Mouse (Mus musculus) forebrain, postnatal 0 days (tissue): ENCODE data around the gene Fbn1. TPM values are rescaled to one million over a fixed set of nuclear protein-coding genes. Genes with fewer than 3 reads are reported as not detected.

Source experiments
- ATAC-seq: fragments of 200-750 bp; cut with Nextera tagmentation; 2 replicates; pipeline ENCODE4 v1.8.0; 2017; ENCODE audit warnings: mild to moderate bottlenecking, moderate library complexity
- DNase-seq: peaks from one replicate; pipeline ENCODE4 v3.0.0-alpha.2; 2015
- H3K27ac ChIP-seq: fragments of 300-500 bp; sonication (generic); 2 replicates; pipeline ENCODE4 v1.5.1; 2014; ENCODE audit warnings: low read depth, mild to moderate bottlenecking, antibody characterized with exemption, low read length, moderate library complexity, mixed read lengths
- H3K27me3 ChIP-seq: fragments of 300-500 bp; sonication (generic); 2 replicates; pipeline ENCODE4 v1.6.1; 2014; ENCODE audit warnings: mild to moderate bottlenecking, low read length, mixed read lengths; ENCODE audit not compliant: insufficient read depth
- H3K36me3 ChIP-seq: fragments of 300-500 bp; sonication (generic); 2 replicates; pipeline ENCODE4 v1.6.1; 2014; ENCODE audit warnings: mild to moderate bottlenecking, moderate library complexity; ENCODE audit not compliant: insufficient read depth
- H3K4me1 ChIP-seq: fragments of 300-500 bp; sonication (generic); 2 replicates; pipeline ENCODE4 v1.6.1; 2014; ENCODE audit warnings: antibody characterized with exemption; ENCODE audit not compliant: insufficient read depth
- H3K4me2 ChIP-seq: fragments of 300-500 bp; sonication (generic); 2 replicates; pipeline ENCODE4 v1.6.1; 2014; ENCODE audit warnings: low read depth, mild to moderate bottlenecking, moderate library complexity
- H3K4me3 ChIP-seq: fragments of 300-500 bp; sonication (generic); 2 replicates; pipeline ENCODE4 v1.5.1; 2014; ENCODE audit warnings: low read depth, low read length, mixed read lengths
- H3K9ac ChIP-seq: fragments of 300-500 bp; sonication (generic); 2 replicates; pipeline ENCODE4 v1.6.1; 2014; ENCODE audit warnings: mild to moderate bottlenecking
- H3K9me3 ChIP-seq: fragments of 300-500 bp; sonication (generic); 2 replicates; pipeline ENCODE4 v1.6.1; 2016; ENCODE audit warnings: low read length
- CTCF ChIP-seq: sonication (generic); IDR thresholded peaks from 2 replicates; pipeline ENCODE4 v1.5.1; 2016; ENCODE audit warnings: antibody characterized with exemption, control low read depth, low read depth
- WGBS: fragments of 180-500 bp; shearing (Covaris S2); extraction: QIAGEN DNeasy Blood & Tissue Kit; methylation state at CpG from one replicate; pipeline ENCODE4 v1.1.7; 2014; 5-methylcytosine and 5-hydroxymethylcytosine counted together
- polyA plus RNA-seq: library from polyadenylated mRNA; unstranded; fragments of >200 nt; fragmentation: Nextera tagmentation; extraction: Ambion mirVana; gene quantifications from 2 replicates; pipeline ENCODE4 v1.2.1, GENCODE M21; 2015
- total RNA-seq: library from RNA; depleted of rRNA; stranded (reverse); fragments of >200 nt; gene quantifications from 2 replicates; pipeline ENCODE4 v1.2.3, GENCODE M21; 2014

Fbn1 gene
- total and polyA plus RNA-seq, 2 experiments from 2014 or later = 1.7 to 16.7 TPM

- WGBS = 81% methylated on average over 15 of the region's 15 CpGs
- no peak overlapping the region for H3K4me3 ChIP-seq
- H3K4me2 ChIP-seq = no peak overlapping the region
- H3K9ac ChIP-seq = no peak overlapping the region
- no peak overlapping the region for H3K27ac ChIP-seq
- DNase-seq (no peak), ATAC-seq (no peak)
- no peak for TF ChIP-seq CTCF
- no peaks in the 10 kb centered on the region for H3K9me3 ChIP-seq
- no peaks in the 10 kb centered on the region for H3K4me1 ChIP-seq
- no peaks in the 10 kb centered on the region for H3K27me3 ChIP-seq
- H3K36me3 ChIP-seq = peaks cover 3% of the 10 kb centered on the region; the same call in 1 of the 2 replicates
Observed at GRCm38 (mm10) chr2:125492050-125492900, 15.5 kb downstream of the Fbn1 start.

DNA sequence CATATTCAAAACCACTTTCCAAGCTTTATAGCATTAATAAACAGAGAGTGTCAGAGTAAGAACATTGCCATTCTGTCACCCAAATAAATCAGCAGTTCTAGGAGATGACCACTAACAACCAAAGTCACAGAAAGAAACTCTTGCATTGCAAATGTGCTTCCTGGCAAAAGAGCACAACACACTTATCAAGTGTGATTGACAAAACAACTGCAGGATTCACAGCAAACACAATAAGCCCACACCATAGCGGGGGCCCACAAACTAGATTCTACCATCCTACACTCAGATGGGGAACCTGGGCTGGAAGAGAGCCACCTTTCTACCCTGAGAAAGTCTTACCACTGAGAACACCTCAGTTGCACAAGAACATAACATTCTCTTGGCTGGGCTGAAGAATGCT is 17.8 kb downstream of the Fbn1 start:
- Histone ChIP-seq H3K4me3 (no peak overlapping the region), H3K4me2 (no peak overlapping the region), H3K36me3 (peaks cover under 1% of the 10 kb centered on the region; the same call in 1 of the 2 replicates), H3K27me3 (no peaks in the 10 kb centered on the region), H3K9ac (no peak overlapping the region), H3K4me1 (no peaks in the 10 kb centered on the region), H3K9me3 (no peaks in the 10 kb centered on the region), H3K27ac (no peak overlapping the region)
- no peak for ATAC-seq
- WGBS = 94% methylated on average over 1 of the region's 1 CpGs
- DNase-seq = no peak
- TF ChIP-seq CTCF = no peak

DNA sequence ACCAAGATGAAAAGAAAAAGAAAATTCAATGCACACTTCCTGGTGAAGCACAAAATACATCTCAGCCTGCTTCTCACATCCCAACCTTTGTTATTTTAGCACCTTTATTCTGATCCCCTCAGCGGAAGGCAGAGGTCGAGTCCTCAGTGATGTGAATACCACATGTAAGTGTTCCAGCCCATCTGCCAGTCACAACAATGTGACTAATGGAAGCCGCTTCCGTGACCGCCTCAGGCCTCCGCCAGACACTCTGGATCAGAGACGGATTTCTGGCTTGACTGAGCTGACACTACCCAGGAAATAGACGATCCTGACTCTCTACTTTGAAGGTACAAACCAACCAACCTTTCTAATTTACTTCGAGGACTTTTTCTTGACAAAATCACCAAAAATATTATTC is 22.9 kb downstream of the Fbn1 start:
- DNase-seq (no peak), ATAC-seq (no peak)
- H3K9me3 ChIP-seq = no peaks in the 10 kb centered on the region
- H3K27me3 ChIP-seq = no peaks in the 10 kb centered on the region
- H3K4me1 ChIP-seq = no peaks in the 10 kb centered on the region
- no peak for TF ChIP-seq CTCF
- H3K4me3 ChIP-seq = no peak overlapping the region
- H3K4me2 ChIP-seq = no peak overlapping the region
- H3K9ac ChIP-seq = no peak overlapping the region
- 90% methylated on average over 9 of the region's 9 CpGs for WGBS
- no peaks in the 10 kb centered on the region for H3K36me3 ChIP-seq
- no peak overlapping the region for H3K27ac ChIP-seq

- Histone ChIP-seq H3K27me3 (no peaks in the 10 kb centered on the region), H3K4me2 (no peak overlapping the region), H3K27ac (no peak overlapping the region), H3K9ac (no peak overlapping the region), H3K36me3 (no peaks in the 10 kb centered on the region), H3K4me3 (no peak overlapping the region), H3K4me1 (no peaks in the 10 kb centered on the region), H3K9me3 (no peaks in the 10 kb centered on the region)
- ATAC-seq (no peak), DNase-seq (no peak)
- TF ChIP-seq CTCF = no peak
Observed at GRCm38 (mm10) chr2:125484164-125484563, 23.6 kb downstream of the Fbn1 start.

DNA sequence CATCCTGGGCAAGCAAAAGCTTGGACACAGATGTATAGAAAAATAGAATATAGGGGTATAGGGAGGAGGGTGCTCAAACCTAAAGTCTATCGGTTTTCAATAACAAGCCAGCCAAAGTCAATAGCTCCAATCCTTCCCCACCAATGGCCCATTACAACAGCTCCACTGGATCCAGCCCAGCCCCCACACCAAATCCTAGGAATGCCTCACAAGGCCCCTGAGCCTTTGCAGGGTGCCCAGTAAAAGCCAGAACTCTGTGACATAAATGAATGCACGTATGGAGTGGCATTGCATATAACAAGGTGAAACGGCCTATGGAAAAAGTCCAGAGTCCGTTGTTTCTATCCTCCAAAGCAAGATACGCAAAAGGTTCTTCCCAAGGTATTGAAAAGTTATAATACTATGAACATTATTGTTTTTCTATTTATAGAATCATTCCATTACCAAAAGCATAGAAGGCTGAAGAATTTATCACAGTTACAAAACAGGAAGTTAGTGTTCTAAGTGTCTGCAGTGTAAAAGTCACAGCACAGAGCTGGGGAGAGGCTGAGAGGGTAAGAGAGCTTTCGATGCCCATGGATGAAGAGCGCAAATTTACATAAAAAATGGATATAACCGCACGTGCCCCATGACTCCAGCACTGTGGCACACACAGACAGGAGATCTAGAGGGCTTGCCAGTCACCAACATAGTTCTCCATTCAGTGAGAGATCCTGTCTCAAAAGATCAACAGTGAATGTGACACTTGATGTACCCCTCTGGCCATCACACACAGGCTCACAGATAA is 26.1 kb downstream of the Fbn1 start:
- Histone ChIP-seq H3K36me3 (no peaks in the 10 kb centered on the region), H3K4me2 (no peak overlapping the region), H3K9ac (no peak overlapping the region), H3K27ac (no peak overlapping the region), H3K4me3 (no peak overlapping the region), H3K27me3 (no peaks in the 10 kb centered on the region), H3K4me1 (no peaks in the 10 kb centered on the region), H3K9me3 (no peaks in the 10 kb centered on the region)
- TF ChIP-seq CTCF = no peak
- no peak for DNase-seq
- WGBS = 90% methylated on average over 9 of the region's 9 CpGs
- no peak for ATAC-seq

DNA sequence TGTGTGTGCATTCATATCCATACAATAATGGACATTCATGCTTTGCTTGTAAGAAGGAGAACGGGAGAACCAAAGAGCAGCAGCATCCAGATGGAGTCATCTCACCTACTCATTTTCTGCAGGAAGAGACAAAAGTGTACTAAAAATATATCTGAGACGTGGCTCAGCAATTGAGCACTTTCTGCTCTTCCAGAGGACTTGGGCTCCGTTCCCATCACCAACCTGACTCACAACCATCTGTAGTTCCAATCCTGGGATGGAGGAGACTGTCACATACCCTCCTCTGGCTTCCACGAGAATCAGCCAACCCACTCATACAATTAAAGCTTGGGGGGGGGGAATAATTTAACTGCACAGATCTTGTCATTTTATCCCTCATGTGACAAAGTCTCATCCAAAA is 26.7 kb downstream of the Fbn1 start:
- Histone ChIP-seq H3K36me3 (no peaks in the 10 kb centered on the region), H3K27me3 (no peaks in the 10 kb centered on the region), H3K4me2 (no peak overlapping the region), H3K4me1 (no peaks in the 10 kb centered on the region), H3K27ac (no peak overlapping the region), H3K9ac (no peak overlapping the region), H3K4me3 (no peak overlapping the region), H3K9me3 (no peaks in the 10 kb centered on the region)
- DNase-seq = no peak
- 72% methylated on average over 4 of the region's 4 CpGs for WGBS
- ATAC-seq = no peak
- TF ChIP-seq CTCF = no peak

- DNase-seq (no peak), ATAC-seq (no peak)
- Histone ChIP-seq H3K27ac (no peak overlapping the region), H3K4me3 (no peak overlapping the region), H3K36me3 (no peaks in the 10 kb centered on the region), H3K9me3 (no peaks in the 10 kb centered on the region), H3K4me2 (no peak overlapping the region), H3K4me1 (no peaks in the 10 kb centered on the region), H3K27me3 (no peaks in the 10 kb centered on the region), H3K9ac (no peak overlapping the region)
- TF ChIP-seq CTCF = no peak
- WGBS = 78% methylated on average over 5 of the region's 5 CpGs
Observed at GRCm38 (mm10) chr2:125480057-125480456, 27.7 kb downstream of the Fbn1 start.
